Mouse (Mus musculus) embryonic fibroblast, embryonic 13.5 days (primary cell): ENCODE measurements around the gene Ift52.

ENCODE experiments used
- CTCF ChIP-seq: IDR thresholded peaks from 2 replicates; pipeline ENCODE4 v1.5.1; 2011; ENCODE audit warnings: mild to moderate bottlenecking, control low read depth, low read length, moderate library complexity, borderline replicate concordance; ENCODE audit not compliant: insufficient read depth
- POLR2A ChIP-seq: IDR thresholded peaks from 2 replicates; pipeline ENCODE4 v1.6.1; 2011; ENCODE audit warnings: low read depth, mild to moderate bottlenecking, control low read depth, low read length, moderate library complexity

GRCm38 (mm10) chr2:162991394-162992083 is 25.6 kb upstream of the Ift52 start:
- TF ChIP-seq POLR2A (no peak), CTCF (no peak)
